Comparison of ENCODE assay signal across 20 mouse cellular contexts in genomic region chr2:148559376-148559775, GRCm38 (mm10).
DNase-seq lines count a peak whose midpoint lies in the region; ATAC-seq and TF ChIP-seq lines count a peak whose summit lies in the region.
"Had no signal": no experiment of that assay in that cellular context is flagged by ENCODE, and none has a peak within 500 bp of the region (broad histone marks: within the 10 kb centered on the region; RNA-seq: fewer than 3 reads in every experiment).

No protein-coding gene starts in this region.

- H3K9ac ChIP-seq in kidney, embryonic 14.5 days (ENCODE audit: low read depth, low read length): no peak overlapping the region
- no peak overlapping the region for H3K9ac ChIP-seq in liver, adult 2 months (ENCODE audit: low read depth, low read length)
- H3K9ac ChIP-seq in liver, postnatal 0 days (replicated peaks): no peak overlapping the region
- H3K9ac ChIP-seq: embryonic facial prominence, embryonic 15.5 days; forebrain, embryonic 15.5 days; heart, embryonic 12.5 days had no signal

- no peak for ATAC-seq in kidney, embryonic 14.5 days (ENCODE audit: low FRiP score, low TSS enrichment)
- no peak for ATAC-seq in liver, postnatal 0 days
- ATAC-seq: forebrain, embryonic 15.5 days had no signal

- H3K4me1 ChIP-seq in kidney, embryonic 14.5 days (ENCODE audit: control insufficient read depth, insufficient read depth, low read length): no peaks in the 10 kb centered on the region
- no peaks in the 10 kb centered on the region; the same call in 1 of the 2 replicates for H3K4me1 ChIP-seq in liver, adult 2 months (ENCODE audit: control insufficient read depth, insufficient read depth, low read length)
- H3K4me1 ChIP-seq in liver, postnatal 0 days (ENCODE audit: insufficient read depth): peaks cover 6% of the 10 kb centered on the region; the same call in 1 of the 2 replicates
- H3K4me1 ChIP-seq: embryonic facial prominence, embryonic 15.5 days; forebrain, embryonic 10.5 days; forebrain, embryonic 15.5 days; heart, embryonic 12.5 days; hindbrain, embryonic 10.5 days had no signal

- H3K4me3 ChIP-seq in kidney, embryonic 14.5 days (ENCODE audit: low read length): no peak overlapping the region
- H3K4me3 ChIP-seq in liver, adult 2 months (ENCODE audit: insufficient read depth, low read depth, low read length): no peak overlapping the region
- no peak overlapping the region for H3K4me3 ChIP-seq in liver, postnatal 0 days (ENCODE audit: low read depth, low read length)
- H3K4me3 ChIP-seq: embryonic facial prominence, embryonic 15.5 days; erythroblast, embryonic 14.5 days; forebrain, embryonic 10.5 days; forebrain, embryonic 15.5 days; heart, adult 2 months; heart, embryonic 12.5 days; hindbrain, embryonic 10.5 days had no signal

- H3K27me3 ChIP-seq in kidney, embryonic 14.5 days (ENCODE audit: control insufficient read depth, insufficient read depth, low read length): no peaks in the 10 kb centered on the region
- H3K27me3 ChIP-seq in liver, adult 2 months (ENCODE audit: control insufficient read depth, insufficient read depth, low read length): no peaks in the 10 kb centered on the region
- no peaks in the 10 kb centered on the region for H3K27me3 ChIP-seq in liver, postnatal 0 days (ENCODE audit: insufficient read depth, low read length)
- H3K27me3 ChIP-seq: embryonic facial prominence, embryonic 15.5 days; forebrain, embryonic 15.5 days; heart, embryonic 12.5 days had no signal

- no peaks in the 10 kb centered on the region for H3K79me2 ChIP-seq in liver, adult 2 months (ENCODE audit: control insufficient read depth, insufficient read depth, low read length)

- H3K36me3 ChIP-seq in kidney, embryonic 14.5 days (ENCODE audit: control insufficient read depth, insufficient read depth, low read length): no peaks in the 10 kb centered on the region
- no peaks in the 10 kb centered on the region for H3K36me3 ChIP-seq in liver, adult 2 months (ENCODE audit: control insufficient read depth, insufficient read depth, low read length)
- H3K36me3 ChIP-seq in liver, postnatal 0 days (replicated peaks; ENCODE audit: insufficient read depth, low read length): no peaks in the 10 kb centered on the region
- H3K36me3 ChIP-seq: embryonic facial prominence, embryonic 15.5 days; forebrain, embryonic 10.5 days; forebrain, embryonic 15.5 days; heart, embryonic 12.5 days; hindbrain, embryonic 10.5 days had no signal

- H3K4me2 ChIP-seq in kidney, embryonic 14.5 days (replicated peaks; ENCODE audit: low read depth, low read length): no peak overlapping the region
- H3K4me2 ChIP-seq in liver, postnatal 0 days (ENCODE audit: low read depth, low read length): no peak overlapping the region
- H3K4me2 ChIP-seq: embryonic facial prominence, embryonic 15.5 days; forebrain, embryonic 15.5 days; heart, embryonic 12.5 days had no signal

- no peak for TF ChIP-seq EP300 in liver, postnatal 0 days (IDR thresholded peaks at IDR 0.05; ENCODE audit: low read depth)

- peak; percentile 81 for DNase-seq in kidney, adult 11 months
- peak; percentile 56 for DNase-seq in liver, adult 2 months (ENCODE audit: extremely low read depth, low read depth, low spot score)
- no peak for DNase-seq in liver, postnatal 0 days
- DNase-seq in kidney, postnatal 14 days: peak; percentile 65
- no peak for DNase-seq in gastrocnemius, adult 8-10 months (ENCODE audit: low spot score in 2 of 2)
- no peak for DNase-seq in neural tube, embryonic 10.5 days (ENCODE audit: extremely low spot score, low spot score)
- DNase-seq: adrenal gland, postnatal 10 days; cerebellum, adult 11 months; cerebellum, adult 8-10 months; cerebellum, postnatal 14 days; embryo, embryonic 11 days; gastrocnemius, postnatal 10 days; heart, adult 2 months had no signal

- no peak overlapping the region for H3K27ac ChIP-seq in kidney, embryonic 14.5 days (ENCODE audit: low read depth, low read length)
- H3K27ac ChIP-seq in liver, adult 2 months (replicated peaks; ENCODE audit: insufficient read depth, low read depth, low read length): no peak overlapping the region
- no peak overlapping the region for H3K27ac ChIP-seq in liver, postnatal 0 days (ENCODE audit: low read depth)
- H3K27ac ChIP-seq: embryonic facial prominence, embryonic 15.5 days; forebrain, embryonic 10.5 days; forebrain, embryonic 15.5 days; heart, adult 2 months; hindbrain, embryonic 10.5 days had no signal

- TF ChIP-seq POLR2A in liver, adult 2 months (IDR thresholded peaks at IDR 0.05; ENCODE audit: extremely low read depth, insufficient read depth, low read length): no peak

- no peaks in the 10 kb centered on the region for H3K9me3 ChIP-seq in kidney, embryonic 14.5 days (ENCODE audit: control insufficient read depth, low read length)
- H3K9me3 ChIP-seq in liver, postnatal 0 days (ENCODE audit: low read length): no peaks in the 10 kb centered on the region
- H3K9me3 ChIP-seq: embryonic facial prominence, embryonic 15.5 days; forebrain, embryonic 10.5 days; forebrain, embryonic 15.5 days; heart, embryonic 12.5 days; hindbrain, embryonic 10.5 days had no signal

- TF ChIP-seq CTCF in liver, adult 2 months (IDR thresholded peaks at IDR 0.05; ENCODE audit: low read depth, low read length): no peak
- no peak for TF ChIP-seq CTCF in liver, postnatal 0 days (IDR thresholded peaks at IDR 0.05; ENCODE audit: low read depth)

- 83% methylated on average over 4 of the region's 4 CpGs for WGBS in kidney, embryonic 14.5 days
- WGBS in liver, adult 2 months: 64% methylated on average over 4 of the region's 4 CpGs
- WGBS in liver, postnatal 0 days (ENCODE audit: insufficient replicate concordance): 65% methylated on average over 4 of the region's 4 CpGs

Comparison
In these comparisons a context has a peak if more than half of its experiments do, and no peak if none do; other contexts are left out.
1. DNase-seq: peak in kidney, adult 11 months (single experiment), liver, adult 2 months (single experiment) and kidney, postnatal 14 days (single experiment); none in liver, postnatal 0 days (single experiment), gastrocnemius, adult 8-10 months (0 of 2) and neural tube, embryonic 10.5 days (single experiment).